Mouse (Mus musculus) ES-Bruce4 (cell line): ENCODE results near the gene Esrrg. TPM values are rescaled to one million over a fixed set of nuclear protein-coding genes. Genes with fewer than 3 reads are reported as not detected.

Experiments used
- H3K27ac ChIP-seq: 2 replicates; pipeline ENCODE4 v1.5.1; 2012; ENCODE audit warnings: low read length, inconsistent platforms; ENCODE audit not compliant: insufficient read depth
- H3K27me3 ChIP-seq: 2 replicates; pipeline ENCODE4 v1.6.1; 2012; ENCODE audit warnings: mild to moderate bottlenecking, low read length, inconsistent platforms; ENCODE audit not compliant: control insufficient read depth, poor library complexity, insufficient read depth, severe bottlenecking
- H3K36me3 ChIP-seq: 2 replicates; pipeline ENCODE4 v1.6.1; 2012; ENCODE audit warnings: inconsistent platforms, mild to moderate bottlenecking, low read length, moderate library complexity; ENCODE audit not compliant: control insufficient read depth, poor library complexity, insufficient read depth, severe bottlenecking
- H3K4me1 ChIP-seq: one replicate; pipeline ENCODE4 v1.8.1; 2011; ENCODE audit warnings: low read length; ENCODE audit not compliant: control insufficient read depth, insufficient read depth
- H3K4me3 ChIP-seq: 2 replicates; pipeline ENCODE4 v1.5.1; 2011; ENCODE audit warnings: low read depth, mild to moderate bottlenecking, low read length
- H3K9ac ChIP-seq: 2 replicates; pipeline ENCODE4 v1.6.1; 2012; ENCODE audit warnings: low read depth, mild to moderate bottlenecking, inconsistent platforms; ENCODE audit not compliant: poor library complexity, severe bottlenecking
- H3K9me3 ChIP-seq: replicated peaks from 2 replicates; pipeline ENCODE4 v1.6.1; 2012; ENCODE audit warnings: mild to moderate bottlenecking, low read length, inconsistent platforms; ENCODE audit not compliant: control insufficient read depth, poor library complexity, insufficient read depth, severe bottlenecking
- CTCF ChIP-seq: IDR thresholded peaks from one replicate; pipeline ENCODE4 v1.8.1; 2011; ENCODE audit warnings: low read depth, low read length
- EP300 ChIP-seq: IDR thresholded peaks from 2 replicates; pipeline ENCODE4 v1.6.1; 2011; ENCODE audit warnings: low read depth, low read length; ENCODE audit not compliant: insufficient read depth
- POLR2A ChIP-seq: IDR thresholded peaks from one replicate; pipeline ENCODE4 v1.8.1; 2011; ENCODE audit warnings: low read length; ENCODE audit not compliant: insufficient read depth
- polyA plus RNA-seq: library from polyadenylated mRNA; stranded (reverse); fragments of >200 nt; gene quantifications from 2 replicates; pipeline ENCODE4 v1.2.4, GENCODE M21; 2011; ENCODE audit warnings: low read depth; ENCODE audit not compliant: missing spikeins, insufficient read depth, insufficient read length

Gene Esrrg
- polyA plus RNA-seq, 1 experiment = not detected

DNA sequence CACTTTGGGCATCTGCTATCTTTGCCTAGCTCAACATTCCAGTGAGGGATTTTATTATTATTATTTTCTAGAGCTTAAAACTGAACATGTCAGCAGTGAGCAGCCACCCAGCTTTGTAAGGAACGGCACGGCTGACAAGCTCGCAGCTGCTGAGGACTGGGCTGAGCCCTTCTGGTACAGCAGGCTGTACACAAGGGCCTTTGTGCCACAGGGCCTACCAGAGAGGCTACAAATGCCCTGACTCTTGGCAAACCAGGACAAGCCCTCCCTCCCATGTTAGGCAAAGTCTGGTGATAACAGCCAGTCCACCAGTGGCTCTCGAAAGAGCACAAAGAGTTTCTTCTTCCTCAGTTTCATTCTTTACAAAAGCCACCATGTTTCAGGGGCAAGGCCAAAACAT, 75.9 kb downstream of the Esrrg start:
- no peaks in the 10 kb centered on the region for H3K4me1 ChIP-seq
- H3K9me3 ChIP-seq = no peaks in the 10 kb centered on the region
- H3K9ac ChIP-seq = no peak overlapping the region
- no peaks in the 10 kb centered on the region for H3K36me3 ChIP-seq
- no peaks in the 10 kb centered on the region for H3K27me3 ChIP-seq
- no peak overlapping the region for H3K27ac ChIP-seq
- no peak overlapping the region for H3K4me3 ChIP-seq
- no peak for TF ChIP-seq CTCF
- no peak for TF ChIP-seq POLR2A
- no peak for TF ChIP-seq EP300

DNA sequence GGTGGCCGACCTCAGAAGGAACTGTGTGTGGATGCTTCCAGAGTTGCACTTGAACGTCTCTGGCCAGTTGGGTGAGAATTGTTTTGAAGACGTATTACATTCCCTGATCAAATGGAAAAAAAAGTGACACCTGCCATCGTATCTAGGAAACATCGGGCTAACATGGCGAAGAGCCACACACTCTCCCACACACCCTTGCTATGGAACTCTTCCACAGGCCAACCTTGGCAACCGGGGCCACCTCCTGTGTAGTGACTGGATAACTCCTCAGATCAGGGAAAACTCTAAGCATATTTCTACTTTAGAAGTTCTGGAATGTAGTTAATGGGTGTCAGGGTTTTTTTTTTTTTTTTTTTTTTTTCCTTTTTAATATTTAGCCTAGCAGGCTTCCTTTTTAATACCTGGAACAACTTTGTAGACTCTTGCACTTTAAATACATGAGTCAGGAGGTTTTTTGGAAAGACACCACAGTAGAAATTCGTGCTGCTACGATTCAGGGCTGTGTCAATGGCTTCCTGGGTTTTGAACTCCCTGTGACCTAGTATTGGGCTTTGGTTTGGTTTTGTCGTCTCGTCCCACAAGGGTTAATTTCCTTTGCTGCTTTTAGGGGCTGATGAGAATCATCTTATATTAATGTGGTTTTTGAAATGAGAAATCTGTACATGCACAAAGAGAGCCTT, 83.4 kb downstream of the Esrrg start:
- no peaks in the 10 kb centered on the region for H3K36me3 ChIP-seq
- H3K9ac ChIP-seq = no peak overlapping the region
- no peaks in the 10 kb centered on the region for H3K4me1 ChIP-seq
- H3K4me3 ChIP-seq = no peak overlapping the region
- H3K9me3 ChIP-seq = no peaks in the 10 kb centered on the region
- no peak for TF ChIP-seq CTCF
- TF ChIP-seq EP300 = no peak
- no peak for TF ChIP-seq POLR2A
- H3K27ac ChIP-seq = no peak overlapping the region
- no peaks in the 10 kb centered on the region for H3K27me3 ChIP-seq

DNA sequence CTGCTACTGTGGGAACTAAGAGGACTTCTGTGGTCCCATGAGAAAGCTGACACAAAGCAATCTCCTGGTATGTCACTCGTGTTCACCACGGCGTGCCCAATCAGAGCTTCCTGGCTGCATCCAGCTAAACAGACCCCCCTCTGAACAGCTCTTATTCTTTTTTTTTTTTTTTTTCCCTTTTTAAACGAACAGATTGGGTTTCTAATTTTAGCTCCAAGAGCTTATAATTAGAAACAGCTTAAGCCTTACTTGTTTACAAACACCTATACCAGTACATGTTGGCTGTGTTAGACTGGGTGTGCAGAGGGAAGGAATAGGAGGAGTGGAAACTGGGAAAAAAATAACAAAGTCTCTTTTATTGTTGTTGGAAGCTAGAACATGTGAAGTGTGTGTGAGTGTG, 86.3 kb downstream of the Esrrg start:
- H3K9ac ChIP-seq = no peak overlapping the region
- TF ChIP-seq EP300 = no peak
- no peak for TF ChIP-seq POLR2A
- TF ChIP-seq CTCF = no peak
- no peaks in the 10 kb centered on the region for H3K36me3 ChIP-seq
- H3K4me3 ChIP-seq = no peak overlapping the region
- no peak overlapping the region for H3K27ac ChIP-seq
- no peaks in the 10 kb centered on the region for H3K27me3 ChIP-seq
- no peaks in the 10 kb centered on the region for H3K4me1 ChIP-seq
- no peaks in the 10 kb centered on the region for H3K9me3 ChIP-seq

DNA sequence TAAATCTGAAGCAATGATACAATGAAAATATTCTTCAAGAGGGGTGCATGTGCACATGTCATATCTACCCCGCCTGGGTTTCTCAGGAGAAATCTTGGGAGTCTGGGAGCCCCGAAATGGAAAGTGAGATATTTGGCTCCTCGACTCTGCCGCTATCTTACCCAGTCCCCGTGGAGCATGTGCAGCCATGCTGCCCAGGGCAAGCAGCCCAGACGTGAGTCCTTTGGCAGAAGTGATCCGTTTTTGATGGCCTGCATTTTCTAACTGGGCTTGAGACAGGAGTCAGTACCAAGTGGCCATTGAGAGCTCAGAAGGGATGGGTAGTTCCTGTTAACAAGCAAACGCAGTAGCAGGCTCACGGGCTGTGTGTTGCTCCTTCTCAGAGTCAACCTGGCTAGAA, 89.6 kb downstream of the Esrrg start:
- TF ChIP-seq EP300 (no peak), CTCF (no peak), POLR2A (no peak)
- Histone ChIP-seq H3K9me3 (no peaks in the 10 kb centered on the region), H3K4me3 (no peak overlapping the region)

DNA sequence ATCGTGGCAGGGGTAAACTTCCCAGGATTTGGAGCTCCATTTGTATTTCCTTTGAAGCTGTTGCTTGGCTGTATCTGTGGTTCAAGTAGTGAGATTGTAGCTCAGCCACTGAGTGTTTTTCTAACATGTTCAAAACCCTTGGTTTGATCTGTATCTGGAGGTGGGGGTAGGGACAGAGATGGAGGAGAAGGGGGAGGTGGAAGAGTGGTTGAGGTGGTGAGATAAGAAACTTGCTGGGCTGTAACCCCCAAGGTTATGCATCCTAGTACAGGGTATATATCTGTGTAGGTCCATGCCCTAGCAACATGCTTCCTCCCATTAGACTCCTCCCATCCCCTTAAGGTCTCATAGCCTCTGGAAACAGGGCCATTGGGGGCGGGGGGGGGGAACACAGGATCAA, 92.4 kb downstream of the Esrrg start:
- Histone ChIP-seq H3K36me3 (no peaks in the 10 kb centered on the region), H3K4me1 (no peaks in the 10 kb centered on the region), H3K27ac (no peak overlapping the region), H3K4me3 (no peak overlapping the region), H3K27me3 (no peaks in the 10 kb centered on the region), H3K9me3 (no peaks in the 10 kb centered on the region), H3K9ac (no peak overlapping the region)
- no peak for TF ChIP-seq CTCF
- no peak for TF ChIP-seq EP300

More for the DNA sequence above, 89.6 kb downstream of the Esrrg start:
- Histone ChIP-seq H3K27ac (no peak overlapping the region), H3K4me1 (no peaks in the 10 kb centered on the region), H3K36me3 (no peaks in the 10 kb centered on the region), H3K9ac (no peak overlapping the region), H3K27me3 (no peaks in the 10 kb centered on the region)

DNA sequence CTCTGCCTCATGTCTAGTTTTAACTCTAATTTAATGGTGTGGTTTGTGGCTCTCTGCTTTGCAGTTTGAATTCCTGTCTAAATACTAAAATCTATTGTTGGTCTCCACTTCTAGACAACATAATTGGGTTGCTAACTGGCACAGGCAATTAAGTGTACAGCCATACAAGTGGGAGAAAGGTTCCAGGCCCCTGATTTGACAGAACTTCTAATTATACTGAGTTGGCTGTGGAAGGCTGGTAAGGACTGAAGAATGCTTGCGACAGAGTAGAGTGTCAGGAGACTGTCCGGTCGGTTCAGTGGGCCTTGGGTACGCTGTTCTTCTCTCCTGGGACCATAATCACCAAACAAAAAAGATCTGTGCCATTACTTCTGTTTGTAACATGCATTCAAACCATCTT, 96.3 kb downstream of the Esrrg start:
- Histone ChIP-seq H3K4me3 (no peak overlapping the region), H3K27me3 (no peaks in the 10 kb centered on the region), H3K27ac (no peak overlapping the region), H3K4me1 (no peaks in the 10 kb centered on the region), H3K36me3 (no peaks in the 10 kb centered on the region), H3K9ac (no peak overlapping the region), H3K9me3 (no peaks in the 10 kb centered on the region)
- TF ChIP-seq POLR2A (no peak), EP300 (no peak), CTCF (no peak)
